Mouse (Mus musculus) right cerebral cortex, adult 18-20 months (tissue): Measurements from ENCODE around the gene Ttc26.
"Not testable (repeated sequence)": the region's sequence is repeated elsewhere in the genome, so short reads cannot be mapped to it uniquely, and the experiment has no call there.

ENCODE experiments used
- DNase-seq: peaks from one replicate; pipeline ENCODE4 v3.0.0; 2022; ENCODE audit warnings: mixed read lengths

The Ttc26 gene

GRCm38 (mm10) chr6:38356661-38357433 lies 24.4 kb upstream of the Ttc26 start:
- not testable (repeated sequence) for DNase-seq

GRCm38 (mm10) chr6:38357603-38358252 lies 23.5 kb upstream of the Ttc26 start:
- DNase-seq, result no peak

GRCm38 (mm10) chr6:38358253-38359027 lies 22.8 kb upstream of the Ttc26 start:
- DNase-seq, result no peak

GRCm38 (mm10) chr6:38359044-38359735 lies 22.1 kb upstream of the Ttc26 start:
- DNase-seq, result not testable (repeated sequence)

- no peak for DNase-seq
These were observed 21.4 kb upstream of the Ttc26 start for GRCm38 (mm10) chr6:38359736-38360499.

GRCm38 (mm10) chr6:38361065-38361464 lies 20.2 kb upstream of the Ttc26 start:
- DNase-seq, result no peak

- DNase-seq, result no peak
These were observed 19.3 kb upstream of the Ttc26 start for GRCm38 (mm10) chr6:38361937-38362336.

GRCm38 (mm10) chr6:38363370-38363769 lies 17.9 kb upstream of the Ttc26 start:
- DNase-seq, result no peak

- DNase-seq, result no peak
These were observed 17.1 kb upstream of the Ttc26 start for GRCm38 (mm10) chr6:38364121-38364520.

GRCm38 (mm10) chr6:38369945-38370344 lies 11.3 kb upstream of the Ttc26 start:
- no peak for DNase-seq

GRCm38 (mm10) chr6:38374271-38374670 lies 7.0 kb upstream of the Ttc26 start:
- DNase-seq, result no peak

- no peak for DNase-seq
These were observed 523 bp upstream of the Ttc26 start for GRCm38 (mm10) chr6:38380764-38381128.

GRCm38 (mm10) chr6:38389671-38390070 lies 8.4 kb downstream of the Ttc26 start:
- peak; percentile 27 for DNase-seq

- DNase-seq, result not testable (repeated sequence)
These were observed 51.2 kb downstream of the Ttc26 start for GRCm38 (mm10) chr6:38432457-38432856.

GRCm38 (mm10) chr6:38433261-38434033 lies 52.2 kb downstream of the Ttc26 start, which contains the start of gene Ubn2:
TSS of gene Ubn2 (plus strand) at chr6:38433950.
- peak; percentile 99 for DNase-seq

- DNase-seq, result peak; percentile 52
These were observed 53.1 kb downstream of the Ttc26 start for GRCm38 (mm10) chr6:38434055-38435023.

GRCm38 (mm10) chr6:38443842-38444241 lies 62.6 kb downstream of the Ttc26 start:
- DNase-seq, result no peak

- no peak for DNase-seq
These were observed 67.0 kb downstream of the Ttc26 start for GRCm38 (mm10) chr6:38448295-38448694.

GRCm38 (mm10) chr6:38453049-38453448 lies 71.8 kb downstream of the Ttc26 start:
- DNase-seq, result no peak

- DNase-seq, result not testable (repeated sequence)
These were observed 75.2 kb downstream of the Ttc26 start for GRCm38 (mm10) chr6:38456425-38456824.
